Mouse (Mus musculus) left cerebral cortex, adult 2 months (tissue): ENCODE measurements around the gene Ptprr. TPM values are rescaled to one million over a fixed set of nuclear protein-coding genes. Genes with fewer than 3 reads are reported as not detected.

Experiments used
- DNase-seq, 2 experiments: peaks; one replicate each; pipeline ENCODE4 v3.0.0; 2021 to 2022; ENCODE audit warnings: low spot score in 2 of 2, mixed read lengths in 1 of 2; ENCODE audit errors: extremely low spot score in 1 of 2
- H3K27ac ChIP-seq: fragments of 200-600 bp; 2 replicates; pipeline ENCODE4 v1.8.1; 2022
- H3K4me3 ChIP-seq: fragments of 200-600 bp; 2 replicates; pipeline ENCODE4 v1.8.1; 2022
- CTCF ChIP-seq: fragments of 200-600 bp; IDR thresholded peaks from 2 replicates; pipeline ENCODE4 v1.8.1; 2022; ENCODE audit warnings: antibody characterized with exemption, mild to moderate bottlenecking, moderate library complexity
- intact Hi-C: fragments of 180-260 bp; cut with DNase I; formaldehyde crosslinking; loops from one replicate; pipeline ENCODE4 v1.15.1; 2025
- total RNA-seq, 2 experiments: library from RNA; stranded (reverse); gene quantifications; 2 replicates each; pipeline ENCODE4 v1.2.3; 2021

Ptprr gene
- total RNA-seq, 2 experiments from 2014 or later, result 17.0 to 17.3 TPM

GRCm38 (mm10) chr10:116201542-116201941 is 183.5 kb downstream of the Ptprr start:
- Histone ChIP-seq H3K4me3 (no peak overlapping the region), H3K27ac (no peak overlapping the region)
- no peak for DNase-seq
- no peak for TF ChIP-seq CTCF
- intact Hi-C loops, result loop anchor here (10.0 kb wide), 1 partner anchor 653 kb away; no protein-coding TSS in a partner anchor

- H3K27ac ChIP-seq, result no peak overlapping the region
- no peak for TF ChIP-seq CTCF
- intact Hi-C loops, result loop anchor here (5.0 to 10.0 kb wide), 2 partner anchors 649 to 687 kb away; no protein-coding TSS in a partner anchor
Observed at GRCm38 (mm10) chr10:116205580-116206358, 187.8 kb downstream of the Ptprr start.

GRCm38 (mm10) chr10:116206449-116206848 is 188.4 kb downstream of the Ptprr start:
- no peak overlapping the region for H3K4me3 ChIP-seq
- intact Hi-C loops, result loop anchor here (5.0 to 10.0 kb wide), 2 partner anchors 648 to 686 kb away; no protein-coding TSS in a partner anchor
- no peak for TF ChIP-seq CTCF
- DNase-seq, result no peak
- H3K27ac ChIP-seq, result no peak overlapping the region; the same call in 1 of the 2 replicates

More at GRCm38 (mm10) chr10:116205580-116206358, 187.8 kb downstream of the Ptprr start:
- H3K4me3 ChIP-seq, result no peak overlapping the region
- DNase-seq, result no peak

- peak; percentile 100 for TF ChIP-seq CTCF
- H3K4me3 ChIP-seq, result no peak overlapping the region
- peak; percentile 33 to 58 for DNase-seq
- peak overlapping the region; percentile 0; the same call in 1 of the 2 replicates for H3K27ac ChIP-seq
- intact Hi-C loops, result loop anchor here (1.0 to 10.0 kb wide), 3 partner anchors 111 to 684 kb away; no protein-coding TSS in a partner anchor
Observed at GRCm38 (mm10) chr10:116207987-116208726, 190.1 kb downstream of the Ptprr start.

GRCm38 (mm10) chr10:116208727-116209115 is 190.7 kb downstream of the Ptprr start:
- H3K4me3 ChIP-seq, result no peak overlapping the region
- DNase-seq, result no peak
- H3K27ac ChIP-seq, result no peak overlapping the region; the same call in 1 of the 2 replicates
- intact Hi-C loops, result loop anchor here (1.0 to 10.0 kb wide), 3 partner anchors 111 to 684 kb away; no protein-coding TSS in a partner anchor
- no peak for TF ChIP-seq CTCF

- no peak overlapping the region for H3K27ac ChIP-seq
- intact Hi-C loops, result no loop called here
- no peak for DNase-seq
- H3K4me3 ChIP-seq, result no peak overlapping the region
- no peak; the same call in 1 of the 2 replicates for TF ChIP-seq CTCF
Observed at GRCm38 (mm10) chr10:116212127-116212526, 194.1 kb downstream of the Ptprr start.

GRCm38 (mm10) chr10:116220336-116221118 is 202.5 kb downstream of the Ptprr start:
- intact Hi-C loops, result no loop called here
- DNase-seq, result no peak
- Histone ChIP-seq H3K4me3 (no peak overlapping the region), H3K27ac (peak overlapping the region; percentile 0; the same call in 1 of the 2 replicates)
- no peak; the same call in 1 of the 2 replicates for TF ChIP-seq CTCF

- intact Hi-C loops, result no loop called here
- Histone ChIP-seq H3K27ac (no peak overlapping the region), H3K4me3 (no peak overlapping the region)
- no peak for TF ChIP-seq CTCF
- no peak for DNase-seq
Observed at GRCm38 (mm10) chr10:116235299-116235698, 217.3 kb downstream of the Ptprr start.

GRCm38 (mm10) chr10:116242200-116242599 is 224.2 kb downstream of the Ptprr start:
- no peak for TF ChIP-seq CTCF
- DNase-seq, result no peak
- intact Hi-C loops, result no loop called here
- H3K27ac ChIP-seq, result no peak overlapping the region
- H3K4me3 ChIP-seq, result no peak overlapping the region

GRCm38 (mm10) chr10:116243373-116243772 is 225.4 kb downstream of the Ptprr start:
- no peak for DNase-seq
- Histone ChIP-seq H3K27ac (no peak overlapping the region), H3K4me3 (no peak overlapping the region)
- intact Hi-C loops, result no loop called here
- TF ChIP-seq CTCF, result no peak

- H3K27ac ChIP-seq, result no peak overlapping the region
- DNase-seq, result no peak
- no peak for TF ChIP-seq CTCF
- intact Hi-C loops, result no loop called here
- no peak overlapping the region for H3K4me3 ChIP-seq
Observed at GRCm38 (mm10) chr10:116245632-116246031, 227.6 kb downstream of the Ptprr start.
